ENCODE assay signal across 7 mouse cellular contexts in genomic region chr13:83744981-83745555, GRCm38 (mm10).
DNase-seq lines count a peak whose midpoint lies in the region; ATAC-seq and TF ChIP-seq lines count a peak whose summit lies in the region.

No protein-coding gene starts in this region.

- in situ Hi-C loops in ES-E14 (cut with MboI; ENCODE audit: low sequenced_read_pairs in 2 of 2, unreplicated experiment in 2 of 2) = no loop called here

- H3K4me2 ChIP-seq in hindbrain, postnatal 0 days (ENCODE audit: low read depth, low read length) = peak overlapping the region; percentile 77

- H3K27ac ChIP-seq in ES-E14 (ENCODE audit: insufficient read depth, low read depth, low read length, poor library complexity, severe bottlenecking) = no peak overlapping the region
- peak overlapping the region; percentile 84 for H3K27ac ChIP-seq in forebrain, embryonic 10.5 days
- peak overlapping the region; percentile 91 for H3K27ac ChIP-seq in hindbrain, postnatal 0 days

- intact Hi-C loops in left cerebral cortex, postnatal 10 days (cut with DNase I) = loop anchor here (5.0 kb wide), 2 partner anchors 242 to 477 kb away; partner anchors contain the start of gene Tmem161b

- H3K27me3 ChIP-seq in forebrain, embryonic 10.5 days (ENCODE audit: poor library complexity, severe bottlenecking) = peaks cover 59% of the 10 kb centered on the region
- H3K27me3 ChIP-seq in hindbrain, postnatal 0 days (ENCODE audit: insufficient read depth, low read length) = no peaks in the 10 kb centered on the region

- peak overlapping the region; percentile 65 for H3K4me3 ChIP-seq in ES-E14 (ENCODE audit: insufficient read depth in 1 of 2, low read depth in 1 of 2, low read length in 2 of 2, poor library complexity in 1 of 2, severe bottlenecking in 1 of 2)
- H3K4me3 ChIP-seq in forebrain, embryonic 10.5 days = peak overlapping the region; percentile 51
- peak overlapping the region; percentile 46 for H3K4me3 ChIP-seq in hindbrain, postnatal 0 days (ENCODE audit: low read length)

- H3K9ac ChIP-seq in ES-E14 (ENCODE audit: insufficient read depth, low read depth, low read length, poor library complexity, severe bottlenecking) = peak overlapping the region; percentile 63
- peak overlapping the region; percentile 62 for H3K9ac ChIP-seq in hindbrain, postnatal 0 days (replicated peaks; ENCODE audit: low read length)

- no peak for DNase-seq in ES-E14 (ENCODE audit: low read depth, low spot score)
- DNase-seq in adrenal gland, postnatal 36 days = peak; percentile 42 to 53
- peak; percentile 91 for DNase-seq in forebrain, embryonic 10.5 days (ENCODE audit: extremely low spot score, low spot score)
- peak; percentile 98 for DNase-seq in hindbrain, postnatal 0 days (ENCODE audit: low spot score)
- peak; percentile 92 to 94 for DNase-seq in left cerebral cortex, postnatal 10 days (ENCODE audit: extremely low spot score in 1 of 2, low spot score in 2 of 2)
- peak; percentile 88 for DNase-seq in neural tube, embryonic 10.5 days (ENCODE audit: extremely low spot score, low spot score)
- DNase-seq in thymus, adult 18-20 months = no peak

- H3K4me1 ChIP-seq in ES-E14 (ENCODE audit: control insufficient read depth in 2 of 2, insufficient read depth in 2 of 2, low read length in 2 of 2, poor library complexity in 1 of 2) = no peaks in the 10 kb centered on the region
- peaks cover 55% of the 10 kb centered on the region for H3K4me1 ChIP-seq in forebrain, embryonic 10.5 days
- 0 out of 2 replicates have a peak, but pooled peaks cover 6% of the 10 kb centered on the region for H3K4me1 ChIP-seq in hindbrain, postnatal 0 days (ENCODE audit: insufficient read depth, low read length)

- TF ChIP-seq CTCF in hindbrain, postnatal 0 days (IDR thresholded peaks at IDR 0.05; ENCODE audit: low read depth) = peak; percentile 19

- under 1% methylated on average over 38 of the region's 38 CpGs for WGBS in forebrain, embryonic 10.5 days
- WGBS in hindbrain, postnatal 0 days = under 1% methylated on average over 38 of the region's 38 CpGs

- no peaks in the 10 kb centered on the region for H3K36me3 ChIP-seq in ES-E14 (ENCODE audit: control insufficient read depth, insufficient read depth, low read length, poor library complexity, severe bottlenecking)
- peaks cover 10% of the 10 kb centered on the region for H3K36me3 ChIP-seq in forebrain, embryonic 10.5 days (replicated peaks)
- no peaks in the 10 kb centered on the region for H3K36me3 ChIP-seq in hindbrain, postnatal 0 days (ENCODE audit: insufficient read depth, low read length)

- no peaks in the 10 kb centered on the region for H3K9me3 ChIP-seq in ES-E14 (ENCODE audit: control insufficient read depth, insufficient read depth, low read depth, low read length)
- H3K9me3 ChIP-seq in forebrain, embryonic 10.5 days = no peaks in the 10 kb centered on the region
- H3K9me3 ChIP-seq in hindbrain, postnatal 0 days (ENCODE audit: low read length) = no peaks in the 10 kb centered on the region

- peak; percentile 97 for ATAC-seq in hindbrain, postnatal 0 days

TF ChIP-seq in ES-E14, 5 proteins besides CTCF, POLR2A, EP300 and RAD21:
- TF ChIP-seq HCFC1 (IDR thresholded peaks at IDR 0.05; ENCODE audit: borderline replicate concordance, insufficient read depth, low read length) (no peak), CHD2 (IDR thresholded peaks at IDR 0.05; ENCODE audit: low read depth, low read length) (no peak), ZC3H11A (IDR thresholded peaks at IDR 0.05; ENCODE audit: borderline replicate concordance, low read depth, low read length) (no peak), ZNF384 (IDR thresholded peaks at IDR 0.05; ENCODE audit: low read depth, low read length) (no peak), MAFK (IDR thresholded peaks at IDR 0.05; ENCODE audit: insufficient read depth, low read depth, low read length) (no peak)

Comparison
In these comparisons a context has a peak if more than half of its experiments do, and no peak if none do; other contexts are left out.
1. DNase-seq: peak in adrenal gland, postnatal 36 days (2 of 2), forebrain, embryonic 10.5 days (single experiment), hindbrain, postnatal 0 days (single experiment), left cerebral cortex, postnatal 10 days (2 of 2) and neural tube, embryonic 10.5 days (single experiment); none in ES-E14 (single experiment) and thymus, adult 18-20 months (0 of 2).
2. Peak in every context shown above with its lines, with median percentiles within 50 percentile points of each other: H3K4me3 ChIP-seq.